Mouse (Mus musculus) ES-Bruce4 (cell line): ENCODE results near the gene Masp1.

Source experiments
- CTCF ChIP-seq: IDR thresholded peaks from one replicate; pipeline ENCODE4 v1.8.1; 2011; ENCODE audit warnings: low read depth, low read length
- EP300 ChIP-seq: IDR thresholded peaks from 2 replicates; pipeline ENCODE4 v1.6.1; 2011; ENCODE audit warnings: low read depth, low read length; ENCODE audit not compliant: insufficient read depth

GRCm38 (mm10) chr16:23568369-23568958 lies 47.8 kb upstream of the Masp1 start:
- TF ChIP-seq CTCF (no peak), EP300 (no peak)
